Mouse (Mus musculus) forelimb bud, embryonic 11.5 days (tissue): Measurements from ENCODE around the gene Gal3st2b.
"Not testable (repeated sequence)": the region's sequence is repeated elsewhere in the genome, so short reads cannot be mapped to it uniquely, and the experiment has no call there.

Experiments used
- DNase-seq: peaks from one replicate; pipeline ENCODE4 v3.0.0-alpha.2; 2012; ENCODE audit warnings: low read depth, low spot score

The Gal3st2b gene

DNA sequence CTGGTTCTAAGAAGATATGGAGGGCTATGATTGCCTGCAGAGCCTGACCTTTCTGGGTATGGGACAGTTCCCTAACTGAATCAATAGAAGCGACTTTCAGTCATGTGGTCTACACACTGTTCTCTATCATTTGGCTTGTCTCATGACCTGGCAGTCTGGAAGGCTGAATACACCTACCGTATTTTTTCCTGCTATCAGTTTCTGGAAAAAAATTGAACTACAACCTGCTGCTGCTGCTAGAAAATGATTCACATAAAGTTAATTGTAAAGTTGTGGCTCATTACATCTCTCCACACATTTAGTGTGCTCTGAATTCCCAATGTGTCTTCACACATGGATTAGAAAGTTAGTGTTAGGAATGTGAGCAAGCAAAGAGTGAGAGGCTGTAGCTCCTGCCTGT lies at the start of gene Gal3st2b:
Gene Gal3st2b (plus strand): TSS at position 301 of the 400 bp plus-strand sequence.
- not testable (repeated sequence) for DNase-seq

DNA sequence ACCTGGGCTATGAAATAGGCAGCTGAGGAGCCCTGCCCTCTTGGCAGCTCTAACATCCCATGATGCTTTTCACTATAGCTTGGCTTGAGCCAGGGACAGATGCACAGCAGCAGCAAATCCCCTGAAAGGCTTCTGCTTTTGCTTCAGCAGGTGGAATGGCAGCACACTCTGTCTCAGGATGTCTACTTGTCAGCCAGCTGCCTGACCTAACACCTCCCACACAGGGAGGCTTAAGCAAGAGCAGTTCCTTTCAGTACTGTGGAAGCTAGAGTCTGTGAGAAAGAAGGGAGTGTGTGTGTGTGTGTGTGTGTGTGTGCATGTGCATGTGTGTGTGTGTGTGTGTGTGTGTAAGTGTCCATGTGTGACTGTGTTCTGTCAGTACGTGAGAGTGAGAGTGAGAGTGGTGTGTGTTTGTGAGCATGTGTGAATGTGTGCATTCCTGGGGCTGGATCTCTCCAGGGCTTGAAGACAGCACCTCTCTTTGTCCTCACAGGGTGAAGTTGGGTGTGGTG lies 46.5 kb upstream of the Gal3st2b start:
- not testable (repeated sequence) for DNase-seq

- DNase-seq = not testable (repeated sequence)
These were observed 43.7 kb upstream of the Gal3st2b start for GRCm38 (mm10) chr1:93874405-93874804.

DNA sequence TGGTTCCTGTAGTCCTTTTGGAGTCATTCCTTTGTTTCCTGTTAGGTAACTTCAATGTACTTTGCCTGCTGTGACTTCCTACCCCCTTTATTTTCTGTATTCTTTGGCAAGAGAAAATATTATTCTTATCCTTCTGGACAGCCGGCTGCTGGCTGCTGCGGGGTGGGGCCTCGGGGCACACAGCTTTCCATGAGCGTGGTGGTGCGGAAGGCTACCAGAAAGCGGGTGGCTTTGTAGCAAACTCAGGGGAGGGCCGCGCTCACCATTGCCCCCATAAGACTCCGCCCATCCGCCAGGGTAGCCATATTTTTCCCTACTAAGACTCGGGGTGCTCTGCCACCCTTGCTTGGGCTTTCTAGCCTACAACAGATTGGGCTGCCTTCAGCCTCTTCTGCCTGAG lies 36.3 kb upstream of the Gal3st2b start:
- not testable (repeated sequence) for DNase-seq

DNA sequence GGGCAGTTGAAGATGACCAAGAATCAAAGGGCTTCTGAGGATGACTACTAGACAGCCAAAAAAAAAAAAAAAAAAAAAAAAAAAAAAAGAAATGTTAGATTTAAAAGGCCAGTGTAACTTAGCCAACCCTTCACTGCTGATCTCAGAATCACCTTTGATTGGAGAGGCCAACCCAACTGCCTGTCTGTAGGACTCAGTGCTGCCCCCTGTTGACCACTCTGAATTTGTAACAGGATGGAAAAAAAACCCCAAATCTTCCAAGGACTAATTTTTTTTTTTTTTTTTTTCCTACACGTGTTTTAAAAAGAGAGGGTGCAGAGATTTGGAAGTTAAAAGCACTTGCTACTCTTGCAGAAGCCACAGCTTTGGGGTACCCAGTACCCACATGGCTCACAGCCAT lies 27.2 kb upstream of the Gal3st2b start:
- not testable (repeated sequence) for DNase-seq

DNA sequence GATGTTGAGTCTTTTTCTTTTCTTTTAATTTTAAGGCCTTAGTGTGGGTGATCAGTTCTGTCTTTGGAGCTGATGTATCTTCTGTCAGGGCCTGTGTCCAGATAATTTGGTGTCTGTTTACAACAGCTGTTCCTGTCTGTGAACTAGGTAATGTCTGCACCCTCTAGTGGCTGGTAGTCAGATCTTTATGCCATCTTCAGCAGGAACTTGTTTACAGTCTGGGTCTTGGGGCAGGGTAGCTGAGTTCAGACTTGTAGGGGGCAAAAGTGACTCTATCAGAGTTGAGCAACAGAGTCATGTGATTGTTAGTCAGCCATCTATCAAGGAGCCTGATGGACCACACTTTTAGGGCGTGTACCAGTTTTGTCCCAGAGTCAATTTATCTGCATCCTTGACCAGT lies 20.7 kb upstream of the Gal3st2b start:
- DNase-seq = not testable (repeated sequence)

GRCm38 (mm10) chr1:93901291-93901690 lies 16.8 kb upstream of the Gal3st2b start:
- not testable (repeated sequence) for DNase-seq

DNA sequence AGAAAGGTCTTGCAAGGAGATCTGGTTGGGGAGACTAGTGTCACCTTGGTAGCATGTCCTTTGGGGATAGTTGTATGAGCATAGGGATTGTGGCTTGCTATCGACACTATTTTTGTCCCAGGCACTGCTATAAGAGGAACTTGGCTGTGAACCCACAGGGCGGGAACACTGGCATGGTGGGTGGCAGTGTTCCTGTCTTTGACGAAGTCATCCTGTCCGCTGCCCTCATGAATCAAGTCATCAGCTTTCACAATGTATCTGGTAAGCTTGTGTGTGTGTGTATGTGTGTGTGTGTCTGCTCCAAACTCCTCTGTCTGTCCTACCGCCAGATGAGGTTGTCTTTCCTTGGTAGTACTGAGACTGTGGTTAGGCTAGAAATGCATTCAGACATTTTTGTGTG lies 11.4 kb upstream of the Gal3st2b start:
- DNase-seq = not testable (repeated sequence)

GRCm38 (mm10) chr1:93908977-93909586 lies 9.0 kb upstream of the Gal3st2b start:
- not testable (repeated sequence) for DNase-seq

- not testable (repeated sequence) for DNase-seq
These were observed 6.2 kb upstream of the Gal3st2b start for GRCm38 (mm10) chr1:93911877-93912276.

GRCm38 (mm10) chr1:93917160-93917559 lies 951 bp upstream of the Gal3st2b start:
- not testable (repeated sequence) for DNase-seq

DNA sequence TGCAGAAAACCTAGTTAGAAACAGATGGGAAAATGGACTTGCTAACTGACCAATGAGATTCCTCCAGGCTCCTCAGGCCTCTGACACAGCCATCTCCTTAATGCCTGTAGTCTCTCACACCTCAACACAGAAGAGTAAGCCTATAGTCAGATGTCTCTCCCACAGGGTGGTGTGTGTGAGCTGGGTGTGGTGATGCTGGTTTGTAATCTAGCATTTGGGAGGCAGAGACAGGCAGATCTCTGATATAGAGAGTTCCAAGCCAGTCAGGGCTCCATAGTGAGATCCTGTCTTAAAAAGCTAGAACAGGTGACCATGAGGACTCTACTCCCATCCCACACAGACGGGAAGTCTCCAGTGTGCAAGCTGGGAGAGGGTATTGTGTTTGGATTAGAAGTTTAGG lies 664 bp downstream of the Gal3st2b start:
- not testable (repeated sequence) for DNase-seq

DNA sequence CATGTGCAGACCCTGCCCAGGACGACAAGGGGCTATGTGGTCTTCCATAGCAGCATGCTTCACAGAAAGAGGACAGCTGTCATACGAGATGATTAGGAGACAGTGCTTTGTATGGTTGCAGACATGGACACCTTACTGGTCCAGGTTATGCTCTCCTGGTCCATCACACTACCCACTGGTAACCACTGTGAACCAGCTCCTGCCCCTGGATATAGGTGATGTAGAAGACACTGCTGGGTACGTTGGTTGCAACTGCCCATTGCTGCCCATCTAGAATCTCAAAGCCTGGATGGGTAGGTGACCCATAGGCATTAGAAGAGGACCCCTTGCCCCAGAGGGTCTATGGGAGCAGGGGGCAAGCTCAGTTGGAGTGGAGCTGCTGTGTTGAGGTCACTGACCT lies 1.2 kb downstream of the Gal3st2b start:
- DNase-seq = not testable (repeated sequence)

DNA sequence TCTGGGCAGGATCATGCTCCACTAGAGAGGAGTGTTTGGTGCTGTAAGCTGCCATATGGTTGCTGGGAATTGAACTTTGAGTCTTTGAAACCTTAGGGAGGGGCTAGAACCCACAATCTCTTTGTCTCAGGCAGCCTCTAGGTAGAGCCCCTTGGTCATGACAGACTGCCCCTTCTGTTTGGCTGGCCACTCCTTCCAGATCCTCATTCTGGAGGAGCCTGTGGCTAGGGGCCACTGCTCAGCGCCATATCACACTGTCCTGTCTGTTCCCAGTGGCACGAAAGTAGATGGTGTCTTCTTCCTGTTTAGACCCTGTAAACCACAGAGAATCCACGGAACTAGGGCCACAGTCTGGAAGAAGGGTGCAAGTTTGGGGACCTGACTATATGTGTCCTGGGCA lies 4.5 kb downstream of the Gal3st2b start:
- DNase-seq = not testable (repeated sequence)

- DNase-seq = not testable (repeated sequence)
These were observed 5.0 kb downstream of the Gal3st2b start for GRCm38 (mm10) chr1:93923098-93923497.

- not testable (repeated sequence) for DNase-seq
These were observed 17.3 kb downstream of the Gal3st2b start for GRCm38 (mm10) chr1:93935378-93935777.

- not testable (repeated sequence) for DNase-seq
These were observed 19.7 kb downstream of the Gal3st2b start for GRCm38 (mm10) chr1:93937807-93938206.

DNA sequence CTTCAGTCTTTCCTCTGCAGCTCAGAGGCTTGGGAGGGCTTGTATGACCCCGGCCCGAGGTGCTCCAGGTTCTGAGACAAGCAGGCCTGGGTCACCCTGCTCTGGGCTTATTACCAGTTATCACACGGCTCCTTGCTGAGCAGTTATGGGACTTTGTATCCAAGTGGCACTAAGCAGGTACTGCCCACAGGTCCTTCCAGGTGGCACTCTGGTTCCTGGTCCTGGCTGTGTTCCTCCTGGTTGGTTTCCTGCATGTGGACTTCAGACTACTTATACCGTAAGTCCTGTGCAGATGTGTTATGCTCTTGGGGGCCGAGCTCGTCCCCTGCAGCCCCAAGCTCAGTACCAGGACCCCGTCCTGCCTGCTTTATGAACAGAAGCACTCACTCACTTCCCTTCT lies 20.3 kb downstream of the Gal3st2b start:
- not testable (repeated sequence) for DNase-seq

DNA sequence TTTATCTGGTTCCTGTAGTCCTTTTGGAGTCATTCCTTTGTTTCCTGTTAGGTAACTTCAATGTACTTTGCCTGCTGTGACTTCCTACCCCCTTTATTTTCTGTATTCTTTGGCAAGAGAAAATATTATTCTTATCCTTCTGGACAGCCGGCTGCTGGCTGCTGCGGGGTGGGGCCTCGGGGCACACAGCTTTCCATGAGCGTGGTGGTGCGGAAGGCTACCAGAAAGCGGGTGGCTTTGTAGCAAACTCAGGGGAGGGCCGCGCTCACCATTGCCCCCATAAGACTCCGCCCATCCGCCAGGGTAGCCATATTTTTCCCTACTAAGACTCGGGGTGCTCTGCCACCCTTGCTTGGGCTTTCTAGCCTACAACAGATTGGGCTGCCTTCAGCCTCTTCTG lies 31.0 kb downstream of the Gal3st2b start:
- DNase-seq = not testable (repeated sequence)

GRCm38 (mm10) chr1:93966489-93966888 lies 48.4 kb downstream of the Gal3st2b start:
- not testable (repeated sequence) for DNase-seq

DNA sequence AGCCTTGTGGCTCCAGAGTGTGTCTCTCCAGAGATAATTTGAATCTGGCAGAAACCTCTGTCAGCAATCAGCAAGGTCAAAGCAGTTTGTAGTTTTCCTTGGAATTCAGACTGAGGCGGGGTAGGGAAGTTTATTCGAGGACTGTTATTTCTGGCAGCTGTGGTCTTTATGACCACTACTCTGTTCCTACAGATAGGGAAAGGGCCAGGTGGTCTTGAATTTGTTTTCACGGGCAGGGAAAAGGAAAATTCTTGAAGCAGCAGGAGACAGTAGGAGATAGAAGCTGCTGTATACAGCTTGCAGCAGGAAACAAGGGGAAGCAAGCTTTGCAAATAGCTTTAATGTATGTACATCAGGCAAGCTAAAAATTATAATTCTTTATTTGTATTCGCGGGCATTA lies 52.3 kb downstream of the Gal3st2b start:
- DNase-seq = not testable (repeated sequence)

GRCm38 (mm10) chr1:93970797-93971196 lies 52.7 kb downstream of the Gal3st2b start:
- not testable (repeated sequence) for DNase-seq

GRCm38 (mm10) chr1:93975764-93976163 lies 57.7 kb downstream of the Gal3st2b start:
- DNase-seq = not testable (repeated sequence)
